Mouse (Mus musculus) embryonic facial prominence, embryonic 14.5 days (tissue): ENCODE data around the gene Rita1. TPM values are rescaled to one million over a fixed set of nuclear protein-coding genes. Genes with fewer than 3 reads are reported as not detected.

ENCODE experiments used
- ATAC-seq: fragments of 200-750 bp; cut with Nextera tagmentation; 2 replicates; pipeline ENCODE4 v1.8.0; 2017; ENCODE audit warnings: low read depth, moderate number of reproducible peaks, moderate TSS enrichment
- DNase-seq: peaks from one replicate; pipeline ENCODE4 v3.0.0-alpha.2; 2015; ENCODE audit warnings: low spot score
- H3K27ac ChIP-seq: fragments of 300-500 bp; sonication (generic); replicated peaks from 2 replicates; pipeline ENCODE4 v1.5.1; 2014; ENCODE audit warnings: low read depth, mild to moderate bottlenecking, low read length, moderate library complexity
- H3K27me3 ChIP-seq: fragments of 300-500 bp; sonication (generic); replicated peaks from 2 replicates; pipeline ENCODE4 v1.6.1; 2014; ENCODE audit warnings: low read length; ENCODE audit not compliant: control insufficient read depth, insufficient read depth
- H3K36me3 ChIP-seq: fragments of 300-500 bp; sonication (generic); 2 replicates; pipeline ENCODE4 v1.6.1; 2014; ENCODE audit warnings: low read length, mixed read lengths; ENCODE audit not compliant: control insufficient read depth, insufficient read depth
- H3K4me1 ChIP-seq: fragments of 300-500 bp; sonication (generic); 2 replicates; pipeline ENCODE4 v1.6.1; 2014; ENCODE audit warnings: antibody characterized with exemption, low read length; ENCODE audit not compliant: control insufficient read depth, insufficient read depth
- H3K4me2 ChIP-seq: fragments of 300-500 bp; sonication (generic); 2 replicates; pipeline ENCODE4 v1.6.1; 2014; ENCODE audit warnings: low read depth, mild to moderate bottlenecking, low read length, moderate library complexity, mixed read lengths
- H3K4me3 ChIP-seq: fragments of 300-500 bp; sonication (generic); 2 replicates; pipeline ENCODE4 v1.5.1; 2014; ENCODE audit warnings: low read depth, mild to moderate bottlenecking, low read length
- H3K9ac ChIP-seq: fragments of 300-500 bp; sonication (generic); 2 replicates; pipeline ENCODE4 v1.6.1; 2014; ENCODE audit warnings: low read depth, mild to moderate bottlenecking, low read length, moderate library complexity, mixed read lengths
- H3K9me3 ChIP-seq: fragments of 300-500 bp; sonication (generic); 2 replicates; pipeline ENCODE4 v1.6.1; 2016; ENCODE audit warnings: low read length; ENCODE audit not compliant: control insufficient read depth
- WGBS: fragments of 180-500 bp; shearing (Covaris S2); extraction: QIAGEN DNeasy Blood & Tissue Kit; methylation state at CpG from one replicate; pipeline ENCODE4 v1.1.7; 2014; 5-methylcytosine and 5-hydroxymethylcytosine counted together
- polyA plus RNA-seq: library from polyadenylated mRNA; unstranded; fragments of >200 nt; fragmentation: Nextera tagmentation; extraction: Ambion mirVana; gene quantifications from 2 replicates; pipeline ENCODE4 v1.2.1, GENCODE M21; 2014

Gene Rita1
- polyA plus RNA-seq, 1 experiment from 2014 or later: 11.4 TPM

DNA sequence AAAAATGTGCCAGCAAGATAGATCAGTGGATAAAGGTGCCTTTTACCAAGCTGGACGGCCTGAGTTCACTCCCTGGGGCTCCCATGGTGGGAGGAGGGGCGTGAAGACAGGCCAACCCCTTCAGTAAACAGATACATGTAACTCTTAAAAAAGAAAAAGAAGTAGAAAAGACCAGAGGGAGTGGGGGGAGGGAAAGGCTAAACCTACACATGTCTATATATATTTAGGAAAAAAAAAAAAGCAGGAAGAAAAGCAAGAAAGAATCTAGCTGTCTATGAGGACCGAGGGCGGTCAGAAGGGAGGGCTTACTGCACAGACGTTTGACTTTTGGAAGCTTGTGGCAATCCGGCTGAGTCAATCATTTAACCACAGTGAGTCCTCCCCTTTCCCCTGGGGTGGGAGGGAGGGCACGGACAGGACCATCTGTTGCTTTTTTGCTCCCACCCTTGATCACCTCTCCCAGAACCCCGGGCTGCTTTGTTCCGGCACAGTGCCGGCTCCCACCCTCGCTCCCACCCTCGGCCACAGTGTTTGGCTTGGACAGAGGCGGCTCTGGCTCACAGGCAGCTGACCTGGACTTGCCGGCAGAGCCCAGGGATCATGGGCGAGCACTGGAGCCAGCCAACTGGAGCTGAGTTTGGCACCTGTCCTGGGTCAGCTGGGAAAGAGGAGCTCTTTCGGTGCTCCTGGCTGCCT lies 51.6 kb downstream of the Rita1 start:
- 12% methylated on average over 16 of the region's 16 CpGs for WGBS

DNA sequence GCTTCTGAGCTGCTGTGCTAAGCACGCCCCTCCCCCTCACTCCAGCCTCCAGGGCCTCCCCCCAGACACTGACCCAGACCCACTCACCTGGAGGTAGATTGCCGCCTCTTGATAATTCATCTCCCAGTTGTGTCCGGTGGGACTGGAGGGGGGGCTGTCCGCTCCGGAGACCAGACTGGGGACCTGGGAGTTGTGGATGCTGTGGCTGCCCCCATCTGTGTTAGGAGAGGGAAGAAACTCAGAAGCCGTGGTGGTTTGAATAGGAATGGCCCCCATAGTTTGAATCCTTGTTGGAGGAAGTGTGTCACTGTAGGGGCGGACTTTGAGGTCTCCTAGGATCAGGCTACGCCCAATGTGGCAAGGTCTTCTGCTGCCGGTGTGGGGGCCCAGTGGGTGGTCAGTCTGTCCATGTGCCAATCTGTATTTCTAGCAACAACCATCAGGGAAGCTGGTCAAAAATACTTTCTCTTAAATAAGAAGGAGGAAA lies 52.2 kb downstream of the Rita1 start:
- peak overlapping the region; percentile 76 for H3K27ac ChIP-seq
- DNase-seq: no peak

More for the DNA sequence above, 51.6 kb downstream of the Rita1 start:
- Histone ChIP-seq H3K4me3 (peak overlapping the region; percentile 10; the same call in 1 of the 2 replicates), H3K4me2 (peak overlapping the region; percentile 38), H3K36me3 (peaks cover 20% of the 10 kb centered on the region), H3K27me3 (no peaks in the 10 kb centered on the region), H3K27ac (peak overlapping the region; percentile 76), H3K9me3 (no peaks in the 10 kb centered on the region), H3K9ac (0 out of 2 replicates have a peak overlapping the region, but pooled peaks have one; percentile 30), H3K4me1 (peaks cover 65% of the 10 kb centered on the region)
- DNase-seq: peak; percentile 87
- ATAC-seq: peak; percentile 48

DNA sequence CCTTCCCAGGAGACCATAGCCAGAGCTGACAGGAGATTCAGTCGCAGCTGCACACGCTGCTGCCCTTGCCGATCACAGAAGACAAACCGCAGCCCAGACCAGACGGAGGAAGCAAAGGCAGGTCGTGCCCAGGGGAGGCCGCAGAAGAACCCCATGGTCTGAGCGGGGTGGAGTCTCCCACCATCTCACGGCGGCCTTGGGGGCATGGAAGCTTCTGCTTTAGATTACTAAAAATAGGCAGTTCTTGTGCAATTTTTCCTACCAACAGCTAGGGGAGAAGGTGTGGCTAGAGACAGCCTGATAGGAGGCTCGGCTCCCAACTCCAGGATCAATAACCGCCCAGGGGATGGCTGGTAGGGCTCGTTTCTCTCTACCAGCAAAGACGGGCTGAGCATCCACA lies 53.6 kb downstream of the Rita1 start:
- no peak for DNase-seq
- Histone ChIP-seq H3K4me2 (peak overlapping the region; percentile 38; the same call in 1 of the 2 replicates), H3K27me3 (no peaks in the 10 kb centered on the region), H3K4me1 (peaks cover 46% of the 10 kb centered on the region), H3K9me3 (no peaks in the 10 kb centered on the region), H3K27ac (peak overlapping the region; percentile 15; the same call in 1 of the 2 replicates), H3K4me3 (no peak overlapping the region), H3K36me3 (peaks cover 33% of the 10 kb centered on the region), H3K9ac (0 out of 2 replicates have a peak overlapping the region, but pooled peaks have one; percentile 37)
- 44% methylated on average over 14 of the region's 14 CpGs for WGBS
- ATAC-seq: no peak

More for the DNA sequence above, 52.2 kb downstream of the Rita1 start:
- no peak overlapping the region for H3K9ac ChIP-seq
- H3K4me2 ChIP-seq: peak overlapping the region; percentile 38
- no peak overlapping the region; the same call in 1 of the 2 replicates for H3K4me3 ChIP-seq
- ATAC-seq: no peak
- no peaks in the 10 kb centered on the region for H3K9me3 ChIP-seq
- 52% methylated on average over 9 of the region's 9 CpGs for WGBS
- no peaks in the 10 kb centered on the region for H3K27me3 ChIP-seq
- peaks cover 59% of the 10 kb centered on the region for H3K4me1 ChIP-seq
- peaks cover 26% of the 10 kb centered on the region for H3K36me3 ChIP-seq

DNA sequence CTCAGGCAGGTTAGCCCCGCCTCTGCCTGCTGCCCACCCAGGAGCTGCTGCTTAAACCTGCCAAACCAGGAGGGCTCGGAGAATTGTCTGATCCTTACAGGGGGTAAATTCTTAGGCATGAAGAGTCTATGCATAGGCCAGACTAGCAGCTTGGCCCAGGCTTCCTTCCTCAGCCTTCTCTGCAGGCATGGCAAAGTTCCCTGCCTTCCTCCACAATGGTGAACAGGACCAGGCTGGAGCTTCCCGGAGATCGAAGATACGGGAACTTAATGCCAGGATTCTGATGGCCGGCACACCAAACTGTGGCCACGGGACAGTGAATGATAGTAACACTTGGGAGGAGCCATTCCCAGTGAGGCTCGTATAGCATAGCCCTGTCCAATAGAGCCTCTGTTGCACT lies 54.3 kb downstream of the Rita1 start:
- Histone ChIP-seq H3K9me3 (no peaks in the 10 kb centered on the region), H3K9ac (no peak overlapping the region), H3K36me3 (peaks cover 40% of the 10 kb centered on the region), H3K27me3 (no peaks in the 10 kb centered on the region), H3K4me3 (no peak overlapping the region), H3K4me2 (peak overlapping the region; percentile 38; the same call in 1 of the 2 replicates), H3K27ac (0 out of 2 replicates have a peak overlapping the region, but pooled peaks have one; percentile 2), H3K4me1 (peaks cover 39% of the 10 kb centered on the region)
- no peak for ATAC-seq
- no peak for DNase-seq
- WGBS: 79% methylated on average over 8 of the region's 8 CpGs

DNA sequence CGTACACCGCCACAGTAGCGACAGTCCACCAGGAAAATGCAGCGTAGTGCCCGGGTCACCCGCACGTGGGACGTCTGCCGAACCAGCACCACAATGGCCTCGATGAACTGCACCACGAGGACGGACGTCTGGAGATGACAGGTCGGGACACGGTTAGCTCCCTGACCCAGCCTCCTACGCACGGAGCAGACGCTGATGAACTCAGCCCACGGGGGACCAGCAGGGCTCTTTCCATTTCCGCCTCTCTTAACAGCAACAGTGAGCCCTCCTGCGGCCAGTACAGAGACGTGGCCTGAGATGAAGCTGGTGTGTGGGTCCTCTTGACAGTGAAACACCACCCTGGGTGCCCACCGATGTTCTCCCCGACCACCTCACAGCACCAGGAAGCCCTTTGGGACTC lies 56.5 kb downstream of the Rita1 start:
- Histone ChIP-seq H3K4me2 (no peak overlapping the region), H3K36me3 (peaks cover 54% of the 10 kb centered on the region), H3K4me1 (peaks cover 31% of the 10 kb centered on the region), H3K9ac (no peak overlapping the region), H3K4me3 (no peak overlapping the region), H3K9me3 (no peaks in the 10 kb centered on the region), H3K27ac (no peak overlapping the region), H3K27me3 (no peaks in the 10 kb centered on the region)
- ATAC-seq (no peak), DNase-seq (no peak)
- 86% methylated on average over 24 of the region's 24 CpGs for WGBS

DNA sequence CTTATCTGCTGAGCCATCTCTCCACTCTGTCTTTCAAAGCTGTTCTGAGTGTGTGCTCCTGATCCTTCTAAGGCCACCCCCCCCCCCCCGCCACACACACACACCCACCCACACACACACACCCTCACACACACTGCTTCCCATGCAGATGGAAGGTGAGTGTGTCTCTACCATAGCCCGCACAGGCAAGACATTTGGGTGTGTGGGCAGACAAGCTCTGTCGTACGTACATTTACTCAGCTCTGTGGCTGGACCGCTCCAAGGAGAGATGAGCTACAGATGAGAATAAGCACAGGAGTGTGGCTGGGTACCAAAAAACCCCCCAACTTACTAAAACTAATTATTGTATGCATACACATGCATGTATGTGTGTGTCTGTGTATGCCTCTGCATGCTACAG lies 61.7 kb downstream of the Rita1 start:
- no peak overlapping the region for H3K27ac ChIP-seq
- no peak for DNase-seq
- no peak for ATAC-seq
- H3K4me2 ChIP-seq: no peak overlapping the region
- 100% methylated on average over 5 of the region's 5 CpGs for WGBS
- no peak overlapping the region for H3K9ac ChIP-seq
- no peaks in the 10 kb centered on the region for H3K4me1 ChIP-seq
- H3K9me3 ChIP-seq: no peaks in the 10 kb centered on the region
- peaks cover 60% of the 10 kb centered on the region for H3K36me3 ChIP-seq
- H3K27me3 ChIP-seq: no peaks in the 10 kb centered on the region
- no peak overlapping the region for H3K4me3 ChIP-seq

DNA sequence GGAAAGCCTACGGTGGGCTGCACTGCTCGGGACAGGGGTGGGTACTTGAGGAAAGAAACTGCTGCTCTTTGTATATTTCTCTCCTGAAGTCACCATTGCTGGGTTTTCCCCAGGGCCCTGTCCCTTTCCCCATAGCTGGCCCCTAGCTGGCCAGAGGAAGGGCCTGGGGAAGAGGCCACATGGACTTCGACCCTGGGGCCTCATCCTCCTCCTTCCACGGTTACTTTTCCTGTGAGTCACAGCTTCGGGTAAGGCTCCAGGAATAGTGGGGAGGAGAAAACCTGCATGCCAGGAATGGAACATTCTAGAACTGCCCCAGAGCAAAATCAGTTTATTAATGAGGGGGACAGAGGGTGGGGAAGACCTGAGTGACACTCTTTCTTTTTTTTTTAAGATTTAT lies 62.3 kb downstream of the Rita1 start:
- Histone ChIP-seq H3K36me3 (peaks cover 55% of the 10 kb centered on the region), H3K9me3 (no peaks in the 10 kb centered on the region), H3K4me2 (no peak overlapping the region), H3K9ac (no peak overlapping the region), H3K27me3 (no peaks in the 10 kb centered on the region), H3K27ac (no peak overlapping the region), H3K4me3 (no peak overlapping the region), H3K4me1 (no peaks in the 10 kb centered on the region)
- DNase-seq (no peak), ATAC-seq (no peak)
- WGBS: 71% methylated on average over 5 of the region's 5 CpGs

DNA sequence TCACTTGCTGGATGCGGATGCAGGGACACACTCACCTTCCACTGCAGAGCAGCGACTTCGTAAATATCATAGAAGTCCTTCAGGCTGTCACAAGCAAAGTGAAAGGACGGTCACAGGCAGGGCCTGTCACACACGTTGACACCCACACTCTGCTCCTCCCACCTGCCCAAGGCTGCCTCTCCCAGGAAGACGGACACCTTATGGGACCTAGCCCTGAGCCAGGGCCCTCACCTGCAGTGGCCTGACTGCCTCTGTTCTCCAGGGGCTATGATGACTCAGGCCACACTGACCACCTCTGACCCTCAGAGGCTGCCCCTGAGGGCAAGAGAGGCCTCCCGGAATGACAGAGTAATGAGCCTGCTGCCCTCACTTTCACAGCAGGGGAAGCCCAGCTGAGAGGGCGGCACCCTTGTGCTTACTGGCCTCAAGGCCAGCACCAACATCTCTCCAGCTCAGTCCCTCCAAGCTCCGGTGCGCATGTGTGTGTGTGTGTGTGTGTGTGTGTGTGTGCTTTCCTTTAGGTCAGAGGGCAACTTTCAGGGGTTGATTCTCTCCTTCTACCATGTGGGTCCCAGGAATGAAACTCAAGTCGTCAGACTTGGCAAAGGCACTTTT lies 64.0 kb downstream of the Rita1 start:
- ATAC-seq (no peak), DNase-seq (no peak)
- 60% methylated on average over 11 of the region's 11 CpGs for WGBS
- H3K36me3 ChIP-seq: peaks cover 56% of the 10 kb centered on the region
- no peaks in the 10 kb centered on the region for H3K4me1 ChIP-seq
- no peaks in the 10 kb centered on the region for H3K9me3 ChIP-seq
- no peak overlapping the region for H3K4me2 ChIP-seq
- no peak overlapping the region for H3K9ac ChIP-seq
- no peak overlapping the region for H3K27ac ChIP-seq
- no peak overlapping the region for H3K4me3 ChIP-seq
- no peaks in the 10 kb centered on the region for H3K27me3 ChIP-seq
